Mouse (Mus musculus) midbrain, postnatal 0 days (tissue): ENCODE results near the gene Synpo2. TPM values are rescaled to one million over a fixed set of nuclear protein-coding genes. Genes with fewer than 3 reads are reported as not detected.

Source experiments
- ATAC-seq: fragments of 200-750 bp; cut with Nextera tagmentation; 2 replicates; pipeline ENCODE4 v1.8.0; 2017; ENCODE audit warnings: moderate number of reproducible peaks, mild to moderate bottlenecking, moderate TSS enrichment, moderate library complexity; ENCODE audit not compliant: low FRiP score
- DNase-seq: peaks from one replicate; pipeline ENCODE4 v3.0.0-alpha.2; 2015; ENCODE audit warnings: low spot score
- H3K27ac ChIP-seq: fragments of 300-500 bp; sonication (generic); 2 replicates; pipeline ENCODE4 v1.5.1; 2014; ENCODE audit warnings: low read depth, mild to moderate bottlenecking, low read length, mixed read lengths
- H3K27me3 ChIP-seq: fragments of 300-500 bp; sonication (generic); 2 replicates; pipeline ENCODE4 v1.6.1; 2014; ENCODE audit warnings: low read length, control low read depth, mixed read lengths; ENCODE audit not compliant: insufficient read depth
- H3K36me3 ChIP-seq: fragments of 300-500 bp; sonication (generic); 2 replicates; pipeline ENCODE4 v1.6.1; 2014; ENCODE audit warnings: low read length, control low read depth, mixed read lengths; ENCODE audit not compliant: insufficient read depth
- H3K4me1 ChIP-seq: fragments of 300-500 bp; sonication (generic); 2 replicates; pipeline ENCODE4 v1.6.1; 2014; ENCODE audit warnings: mild to moderate bottlenecking, control low read depth, antibody characterized with exemption, low read length, mixed read lengths; ENCODE audit not compliant: insufficient read depth
- H3K4me2 ChIP-seq: fragments of 300-500 bp; sonication (generic); 2 replicates; pipeline ENCODE4 v1.6.1; 2014; ENCODE audit warnings: low read depth, mild to moderate bottlenecking, low read length, mixed read lengths; ENCODE audit not compliant: poor library complexity, severe bottlenecking
- H3K4me3 ChIP-seq: fragments of 300-500 bp; sonication (generic); 2 replicates; pipeline ENCODE4 v1.5.1; 2014; ENCODE audit warnings: low read depth, mild to moderate bottlenecking, low read length, moderate library complexity
- H3K9ac ChIP-seq: fragments of 300-500 bp; sonication (generic); replicated peaks from 2 replicates; pipeline ENCODE4 v1.6.1; 2014; ENCODE audit warnings: mild to moderate bottlenecking, low read length, moderate library complexity, mixed read lengths; ENCODE audit not compliant: poor library complexity, severe bottlenecking
- H3K9me3 ChIP-seq: fragments of 300-500 bp; sonication (generic); 2 replicates; pipeline ENCODE4 v1.6.1; 2016; ENCODE audit warnings: low read length, control low read depth
- CTCF ChIP-seq: IDR thresholded peaks from 2 replicates; pipeline ENCODE4 v1.5.1; 2016; ENCODE audit warnings: antibody characterized with exemption, mild to moderate bottlenecking
- WGBS: fragments of 180-500 bp; shearing (Covaris S2); extraction: QIAGEN DNeasy Blood & Tissue Kit; methylation state at CpG from one replicate; pipeline ENCODE4 v1.1.7; 2014; 5-methylcytosine and 5-hydroxymethylcytosine counted together
- polyA plus RNA-seq: library from polyadenylated mRNA; unstranded; fragments of >200 nt; fragmentation: Nextera tagmentation; extraction: Ambion mirVana; gene quantifications from 2 replicates; pipeline ENCODE4 v1.2.1, GENCODE M21; 2015
- total RNA-seq: library from RNA; depleted of rRNA; stranded (reverse); fragments of >200 nt; gene quantifications from 2 replicates; pipeline ENCODE4 v1.2.3, GENCODE M21; 2014

Gene Synpo2
- total and polyA plus RNA-seq, 2 experiments from 2014 or later: 1.8 to 2.9 TPM

- Histone ChIP-seq H3K27me3 (no peaks in the 10 kb centered on the region), H3K4me2 (no peak overlapping the region), H3K9ac (no peak overlapping the region), H3K36me3 (no peaks in the 10 kb centered on the region), H3K4me1 (no peaks in the 10 kb centered on the region), H3K27ac (no peak overlapping the region), H3K4me3 (no peak overlapping the region), H3K9me3 (no peaks in the 10 kb centered on the region)
- 90% methylated on average over 16 of the region's 16 CpGs for WGBS
- DNase-seq (no peak), ATAC-seq (no peak)
- no peak for TF ChIP-seq CTCF
Observed at GRCm38 (mm10) chr3:123085871-123086501, 150.0 kb downstream of the Synpo2 start.

- DNase-seq (no peak), ATAC-seq (no peak)
- no peaks in the 10 kb centered on the region for H3K9me3 ChIP-seq
- 75% methylated on average over 3 of the region's 3 CpGs for WGBS
- no peaks in the 10 kb centered on the region for H3K4me1 ChIP-seq
- H3K9ac ChIP-seq: no peak overlapping the region
- no peak overlapping the region for H3K4me2 ChIP-seq
- no peak for TF ChIP-seq CTCF
- no peaks in the 10 kb centered on the region for H3K36me3 ChIP-seq
- H3K27me3 ChIP-seq: no peaks in the 10 kb centered on the region
- H3K27ac ChIP-seq: no peak overlapping the region
- no peak overlapping the region for H3K4me3 ChIP-seq
Observed at GRCm38 (mm10) chr3:123081665-123082064, 154.3 kb downstream of the Synpo2 start.

- Histone ChIP-seq H3K4me2 (no peak overlapping the region), H3K27ac (no peak overlapping the region), H3K4me1 (no peaks in the 10 kb centered on the region), H3K9me3 (no peaks in the 10 kb centered on the region), H3K9ac (no peak overlapping the region), H3K4me3 (no peak overlapping the region), H3K36me3 (no peaks in the 10 kb centered on the region), H3K27me3 (no peaks in the 10 kb centered on the region)
- WGBS: 51% methylated on average over 7 of the region's 7 CpGs
- no peak for ATAC-seq
- no peak for DNase-seq
- TF ChIP-seq CTCF: no peak
Observed at GRCm38 (mm10) chr3:123080943-123081342, 155.0 kb downstream of the Synpo2 start.

- H3K9ac ChIP-seq: no peak overlapping the region
- no peak for DNase-seq
- no peak overlapping the region for H3K27ac ChIP-seq
- TF ChIP-seq CTCF: no peak
- H3K27me3 ChIP-seq: no peaks in the 10 kb centered on the region
- WGBS: 80% methylated on average over 19 of the region's 19 CpGs
- H3K36me3 ChIP-seq: no peaks in the 10 kb centered on the region
- no peaks in the 10 kb centered on the region for H3K4me1 ChIP-seq
- H3K4me2 ChIP-seq: no peak overlapping the region
- H3K4me3 ChIP-seq: no peak overlapping the region
- no peak for ATAC-seq
- no peaks in the 10 kb centered on the region for H3K9me3 ChIP-seq
Observed at GRCm38 (mm10) chr3:123080017-123080725, 155.8 kb downstream of the Synpo2 start.

- no peak for TF ChIP-seq CTCF
- no peak overlapping the region for H3K4me3 ChIP-seq
- H3K27ac ChIP-seq: no peak overlapping the region
- H3K27me3 ChIP-seq: no peaks in the 10 kb centered on the region
- H3K9ac ChIP-seq: no peak overlapping the region
- H3K36me3 ChIP-seq: no peaks in the 10 kb centered on the region
- no peak for DNase-seq
- H3K4me1 ChIP-seq: no peaks in the 10 kb centered on the region
- no peaks in the 10 kb centered on the region for H3K9me3 ChIP-seq
- WGBS: 87% methylated on average over 3 of the region's 3 CpGs
- no peak for ATAC-seq
- H3K4me2 ChIP-seq: no peak overlapping the region
Observed at GRCm38 (mm10) chr3:123075759-123076158, 160.2 kb downstream of the Synpo2 start.

- H3K9ac ChIP-seq: no peak overlapping the region
- no peaks in the 10 kb centered on the region for H3K27me3 ChIP-seq
- no peak overlapping the region for H3K4me3 ChIP-seq
- DNase-seq (no peak), ATAC-seq (no peak)
- no peaks in the 10 kb centered on the region for H3K9me3 ChIP-seq
- no peak for TF ChIP-seq CTCF
- no peak overlapping the region for H3K4me2 ChIP-seq
- no peaks in the 10 kb centered on the region for H3K4me1 ChIP-seq
- no peak overlapping the region for H3K27ac ChIP-seq
- no peaks in the 10 kb centered on the region for H3K36me3 ChIP-seq
Observed at GRCm38 (mm10) chr3:123075034-123075433, 160.9 kb downstream of the Synpo2 start.
